Mouse (Mus musculus) forebrain, embryonic 15.5 days (tissue): ENCODE measurements around the gene Rad52. TPM values are rescaled to one million over a fixed set of nuclear protein-coding genes. Genes with fewer than 3 reads are reported as not detected.
A peak's percentile ranks its signal among the peaks of the same experiment; 100 is the strongest.

ENCODE experiments used
- ATAC-seq: fragments of 200-750 bp; cut with Nextera tagmentation; replicated peaks from 2 replicates; pipeline ENCODE4 v1.8.0; 2017; ENCODE audit warnings: mild to moderate bottlenecking, moderate TSS enrichment, moderate library complexity
- H3K27ac ChIP-seq: fragments of 300-500 bp; sonication (generic); replicated peaks from 2 replicates; pipeline ENCODE4 v1.5.1; 2015; ENCODE audit warnings: mild to moderate bottlenecking, inconsistent platforms
- H3K27me3 ChIP-seq: fragments of 300-500 bp; sonication (generic); 2 replicates; pipeline ENCODE4 v1.6.1; 2015; ENCODE audit warnings: inconsistent platforms
- H3K36me3 ChIP-seq: fragments of 300-500 bp; sonication (generic); 2 replicates; pipeline ENCODE4 v1.6.1; 2015; ENCODE audit warnings: mild to moderate bottlenecking, inconsistent platforms
- H3K4me1 ChIP-seq: fragments of 300-500 bp; sonication (generic); 2 replicates; pipeline ENCODE4 v1.6.1; 2015; ENCODE audit warnings: inconsistent platforms
- H3K4me2 ChIP-seq: fragments of 300-500 bp; sonication (generic); replicated peaks from 2 replicates; pipeline ENCODE4 v1.6.1; 2015; ENCODE audit warnings: mild to moderate bottlenecking, inconsistent platforms
- H3K4me3 ChIP-seq: fragments of 300-500 bp; sonication (generic); 2 replicates; pipeline ENCODE4 v1.5.1; 2015; ENCODE audit warnings: mild to moderate bottlenecking, inconsistent platforms
- H3K9ac ChIP-seq: fragments of 300-500 bp; sonication (generic); replicated peaks from 2 replicates; pipeline ENCODE4 v1.6.1; 2015; ENCODE audit warnings: mild to moderate bottlenecking, inconsistent platforms
- H3K9me3 ChIP-seq: fragments of 300-500 bp; sonication (generic); 2 replicates; pipeline ENCODE4 v1.6.1; 2016; ENCODE audit warnings: inconsistent platforms
- WGBS: fragments of 180-500 bp; shearing (Covaris S2); methylation state at CpG from one replicate; pipeline ENCODE4 v1.1.7; 2015; ENCODE audit warnings: mixed read lengths; 5-methylcytosine and 5-hydroxymethylcytosine counted together
- polyA plus RNA-seq: library from polyadenylated mRNA; unstranded; fragments of >200 nt; fragmentation: Nextera tagmentation; extraction: Ambion mirVana; gene quantifications from 2 replicates; pipeline ENCODE4 v1.2.1, GENCODE M21; 2015

Gene Rad52
- polyA plus RNA-seq, 1 experiment from 2014 or later: 29.4 TPM

DNA sequence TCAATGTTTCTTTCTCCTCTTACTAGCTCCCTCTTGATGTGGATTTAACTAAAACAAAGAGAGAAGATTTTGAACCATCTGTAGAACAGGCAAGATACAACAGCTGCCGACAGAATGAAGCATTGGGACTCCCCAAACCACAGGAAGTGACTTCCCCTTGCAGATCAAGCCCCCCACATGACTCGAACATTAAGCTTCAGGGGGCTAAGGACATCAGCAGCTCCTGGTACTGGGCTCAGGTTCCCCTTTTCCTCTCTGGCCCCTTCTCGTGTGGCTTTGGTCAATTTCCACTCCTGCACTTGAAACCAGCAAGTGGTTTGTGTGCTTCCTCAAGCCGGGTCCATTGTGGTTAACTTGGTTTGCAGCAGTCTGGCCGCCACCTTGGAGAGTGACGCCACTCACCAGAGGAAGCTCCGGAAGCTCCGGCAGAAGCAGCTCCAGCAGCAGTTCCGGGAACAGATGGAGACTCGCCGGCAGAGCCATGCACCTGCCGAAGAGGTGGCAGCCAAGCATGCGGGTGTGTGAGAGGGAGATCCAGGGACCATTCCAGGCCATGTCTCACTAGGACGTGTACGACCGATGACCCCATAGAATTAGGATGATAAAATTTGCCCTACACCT lies 16.2 kb downstream of the Rad52 start:
- WGBS: 87% methylated on average over 16 of the region's 16 CpGs
- H3K36me3 ChIP-seq: peaks cover 64% of the 10 kb centered on the region
- H3K27me3 ChIP-seq: no peaks in the 10 kb centered on the region

DNA sequence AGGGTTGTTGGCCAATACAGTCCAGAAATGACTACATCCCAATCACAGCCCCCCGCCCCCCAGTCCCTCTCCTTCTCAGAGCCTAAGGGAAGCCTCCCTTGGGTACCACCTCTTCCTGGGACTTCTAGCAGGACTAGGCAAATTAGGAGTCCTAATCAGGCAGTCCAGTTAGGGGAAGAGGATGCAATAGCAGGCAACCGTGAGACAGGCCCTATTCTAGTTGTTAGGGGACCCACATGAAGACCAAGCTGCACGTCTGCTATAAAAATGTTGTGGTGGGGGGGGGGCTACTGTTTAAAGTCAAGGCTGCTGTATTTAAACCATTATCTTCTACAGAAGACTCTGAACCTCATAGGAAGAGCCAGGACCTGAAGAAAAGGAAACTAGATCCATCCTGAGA lies 19.6 kb downstream of the Rad52 start:
- 85% methylated on average over 3 of the region's 3 CpGs for WGBS
- no peak overlapping the region for H3K9ac ChIP-seq
- 0 out of 2 replicates have a peak, but pooled peaks cover 3% of the 10 kb centered on the region for H3K4me1 ChIP-seq
- H3K27ac ChIP-seq: no peak overlapping the region
- no peak overlapping the region for H3K4me3 ChIP-seq
- H3K36me3 ChIP-seq: peaks cover 69% of the 10 kb centered on the region
- no peak overlapping the region for H3K4me2 ChIP-seq
- no peaks in the 10 kb centered on the region for H3K9me3 ChIP-seq
- ATAC-seq: no peak
- H3K27me3 ChIP-seq: no peaks in the 10 kb centered on the region

More for the DNA sequence above, 16.2 kb downstream of the Rad52 start:
- no peaks in the 10 kb centered on the region for H3K9me3 ChIP-seq
- H3K4me1 ChIP-seq: 0 out of 2 replicates have a peak, but pooled peaks cover 2% of the 10 kb centered on the region
- no peak overlapping the region for H3K4me3 ChIP-seq
- ATAC-seq: no peak
- H3K9ac ChIP-seq: no peak overlapping the region
- no peak overlapping the region for H3K27ac ChIP-seq
- H3K4me2 ChIP-seq: no peak overlapping the region

DNA sequence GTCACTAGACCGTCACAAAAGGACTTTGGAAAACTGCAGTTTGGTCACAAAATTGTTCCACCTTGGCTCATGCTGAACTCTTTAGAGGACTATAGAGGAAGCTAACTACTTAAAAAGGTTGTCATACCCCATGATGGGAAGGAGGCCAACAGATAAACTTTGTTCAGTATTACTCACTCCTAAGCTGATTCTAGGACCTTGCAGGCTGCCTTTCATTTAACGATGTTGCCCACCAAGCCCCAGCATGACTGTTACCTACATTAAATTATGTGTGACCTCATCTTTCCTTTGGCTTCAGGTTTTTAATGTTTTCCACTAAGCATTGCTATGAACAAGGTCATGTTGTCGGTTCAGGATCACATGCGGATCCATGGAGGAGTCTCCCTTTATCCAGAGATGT lies 20.0 kb downstream of the Rad52 start:
- Histone ChIP-seq H3K4me1 (0 out of 2 replicates have a peak, but pooled peaks cover 3% of the 10 kb centered on the region), H3K36me3 (peaks cover 72% of the 10 kb centered on the region), H3K27ac (no peak overlapping the region), H3K27me3 (no peaks in the 10 kb centered on the region), H3K4me2 (no peak overlapping the region), H3K9ac (no peak overlapping the region), H3K4me3 (no peak overlapping the region), H3K9me3 (no peaks in the 10 kb centered on the region)
- ATAC-seq: no peak
- WGBS: 88% methylated on average over 4 of the region's 4 CpGs

DNA sequence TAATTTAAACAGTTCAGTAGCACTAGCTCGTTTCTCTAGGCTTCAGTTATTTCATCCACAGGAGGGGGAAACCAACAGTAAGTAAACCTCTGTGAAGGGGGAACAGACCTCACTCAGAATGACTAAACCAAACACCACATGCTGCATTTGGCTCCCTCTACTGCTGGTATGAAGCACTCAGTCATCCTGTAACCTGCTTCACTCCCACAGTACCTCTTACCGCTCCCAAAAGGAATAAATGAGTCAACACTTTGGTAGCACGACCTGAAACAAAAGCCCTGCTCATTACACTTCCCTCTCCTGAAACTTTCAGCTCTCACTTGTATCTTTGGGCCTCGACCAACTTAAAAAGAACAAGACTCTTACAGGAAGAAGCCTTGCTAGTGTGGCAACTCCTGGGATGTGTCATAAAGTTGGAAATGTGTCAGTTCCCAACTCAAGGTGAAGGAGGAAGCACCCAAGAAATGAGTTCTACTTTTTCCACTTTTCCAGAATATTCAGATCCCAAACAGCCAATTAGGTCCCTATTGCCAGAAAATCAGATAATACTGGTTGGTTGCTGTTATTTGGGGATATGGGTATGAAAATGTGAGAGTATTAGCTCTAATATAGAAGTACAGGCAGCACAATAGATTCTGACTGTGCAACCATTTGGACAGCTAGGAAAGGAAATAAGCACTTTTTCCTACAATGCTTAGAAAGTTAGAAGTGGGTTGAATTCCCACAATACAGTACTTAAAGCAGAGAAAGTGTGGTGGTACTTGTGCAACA lies 21.9 kb downstream of the Rad52 start:
- no peak overlapping the region for H3K4me2 ChIP-seq
- H3K27ac ChIP-seq: no peak overlapping the region
- 0 out of 2 replicates have a peak, but pooled peaks cover 3% of the 10 kb centered on the region for H3K4me1 ChIP-seq
- H3K4me3 ChIP-seq: no peak overlapping the region
- peaks cover 74% of the 10 kb centered on the region for H3K36me3 ChIP-seq
- H3K9ac ChIP-seq: no peak overlapping the region
- ATAC-seq: peak; percentile 68; the same call in 1 of the 2 replicates
- H3K27me3 ChIP-seq: no peaks in the 10 kb centered on the region
- 51% methylated on average over 4 of the region's 4 CpGs for WGBS
- no peaks in the 10 kb centered on the region for H3K9me3 ChIP-seq

Other genes starting within 250 kb of the Rad52 start
- gene Erc1, start 54.5 kb upstream of the Rad52 start, polyA plus RNA-seq: 39.9 and 42.2 TPM in 2 replicates
- 55.2 and 56.5 TPM in 2 replicates for gene Wnk1, start 136.0 kb downstream of the Rad52 start, polyA plus RNA-seq
- gene Ninj2, start 190.7 kb downstream of the Rad52 start, polyA plus RNA-seq: not detected in 2 replicates